ENCODE assay signal across 8 mouse cellular contexts in genomic region chr1:190979100-190979563, GRCm38 (mm10). TPM values are rescaled to one million over a fixed set of nuclear protein-coding genes. Genes with fewer than 3 reads are reported as not detected.
A peak's percentile ranks its signal among the peaks of the same experiment; 100 is the strongest.
DNase-seq lines count a peak whose midpoint lies in the region; ATAC-seq and TF ChIP-seq lines count a peak whose summit lies in the region.

Gene Vash2, minus strand, starts transcription at chr1:190979296.

- H3K9me3 ChIP-seq in heart, embryonic 12.5 days (replicated peaks), result no peaks in the 10 kb centered on the region
- no peaks in the 10 kb centered on the region for H3K9me3 ChIP-seq in kidney, embryonic 16.5 days (ENCODE audit: low read length)
- no peaks in the 10 kb centered on the region for H3K9me3 ChIP-seq in limb, embryonic 15.5 days
- H3K9me3 ChIP-seq in midbrain, embryonic 16.5 days (replicated peaks; ENCODE audit: control insufficient read depth, low read length, poor library complexity, severe bottlenecking), result no peaks in the 10 kb centered on the region
- H3K9me3 ChIP-seq in stomach, embryonic 15.5 days, result no peaks in the 10 kb centered on the region

- H3K27ac ChIP-seq in bone marrow macrophage, adult 2 months (ENCODE audit: insufficient read depth, low read depth, low read length), result no peak within 1 kb of the TSS
- H3K27ac ChIP-seq in heart, embryonic 12.5 days (ENCODE audit: poor library complexity, severe bottlenecking), result peak within 1 kb of the TSS; percentile 96
- H3K27ac ChIP-seq in kidney, embryonic 16.5 days (ENCODE audit: low read length), result peak within 1 kb of the TSS; percentile 89
- H3K27ac ChIP-seq in limb, embryonic 15.5 days, result peak within 1 kb of the TSS; percentile 93
- peak within 1 kb of the TSS; percentile 95 for H3K27ac ChIP-seq in midbrain, embryonic 16.5 days (ENCODE audit: low read length)
- peak within 1 kb of the TSS; percentile 93 for H3K27ac ChIP-seq in stomach, embryonic 15.5 days

- peak within 1 kb of the TSS; percentile 92 for H3K4me2 ChIP-seq in heart, embryonic 12.5 days
- peak within 1 kb of the TSS; percentile 99 for H3K4me2 ChIP-seq in kidney, embryonic 16.5 days (replicated peaks; ENCODE audit: low read depth, low read length)
- peak within 1 kb of the TSS; percentile 94 for H3K4me2 ChIP-seq in limb, embryonic 15.5 days
- peak within 1 kb of the TSS; percentile 89 for H3K4me2 ChIP-seq in midbrain, embryonic 16.5 days (ENCODE audit: low read length)
- peak within 1 kb of the TSS; percentile 86 for H3K4me2 ChIP-seq in stomach, embryonic 15.5 days

- under 1% methylated on average over 38 of the region's 38 CpGs for WGBS in heart, embryonic 12.5 days
- WGBS in kidney, embryonic 16.5 days, result under 1% methylated on average over 38 of the region's 38 CpGs
- WGBS in limb, embryonic 15.5 days, result under 1% methylated on average over 35 of the region's 38 CpGs
- WGBS in midbrain, embryonic 16.5 days, result under 1% methylated on average over 38 of the region's 38 CpGs
- under 1% methylated on average over 36 of the region's 38 CpGs for WGBS in stomach, embryonic 15.5 days

- ATAC-seq in heart, embryonic 12.5 days (ENCODE audit: insufficient number of reproducible peaks, low FRiP score), result peak; percentile 93
- ATAC-seq in kidney, embryonic 16.5 days (ENCODE audit: low FRiP score, low TSS enrichment), result peak; percentile 98
- ATAC-seq in limb, embryonic 15.5 days (ENCODE audit: insufficient number of reproducible peaks, low FRiP score, low TSS enrichment, low read depth), result peak; percentile 98
- ATAC-seq in midbrain, embryonic 16.5 days, result peak; percentile 98
- ATAC-seq in stomach, embryonic 15.5 days (ENCODE audit: insufficient read depth, low FRiP score, low read depth), result peak; percentile 95

- peaks cover 9% of the 10 kb centered on the region for H3K79me3 ChIP-seq in C2C12 (ENCODE audit: low read depth)

- H3K36me3 ChIP-seq in C2C12 (ENCODE audit: control insufficient read depth, insufficient read depth), result peaks cover 5% of the 10 kb centered on the region
- peaks cover 22% of the 10 kb centered on the region for H3K36me3 ChIP-seq in heart, embryonic 12.5 days
- peaks cover 4% of the 10 kb centered on the region; the same call in 1 of the 2 replicates for H3K36me3 ChIP-seq in kidney, embryonic 16.5 days (ENCODE audit: insufficient read depth, low read length)
- H3K36me3 ChIP-seq in limb, embryonic 15.5 days, result peaks cover 13% of the 10 kb centered on the region
- no peaks in the 10 kb centered on the region for H3K36me3 ChIP-seq in midbrain, embryonic 16.5 days (ENCODE audit: control insufficient read depth, insufficient read depth, low read length)
- H3K36me3 ChIP-seq in stomach, embryonic 15.5 days, result no peaks in the 10 kb centered on the region

- peak within 1 kb of the TSS; percentile 63 for H3K4me3 ChIP-seq in C2C12 (ENCODE audit: insufficient read depth, poor library complexity, severe bottlenecking)
- H3K4me3 ChIP-seq in bone marrow macrophage, adult 2 months (ENCODE audit: insufficient read depth, low read length), result peak within 1 kb of the TSS; percentile 64
- H3K4me3 ChIP-seq in heart, embryonic 12.5 days, result peak within 1 kb of the TSS; percentile 74
- peak within 1 kb of the TSS; percentile 71 for H3K4me3 ChIP-seq in kidney, embryonic 16.5 days (ENCODE audit: low read length)
- H3K4me3 ChIP-seq in limb, embryonic 15.5 days, result peak within 1 kb of the TSS; percentile 61
- peak within 1 kb of the TSS; percentile 52 for H3K4me3 ChIP-seq in midbrain, embryonic 16.5 days (ENCODE audit: low read depth, low read length)
- peak within 1 kb of the TSS; percentile 66 for H3K4me3 ChIP-seq in stomach, embryonic 15.5 days (replicated peaks)

- peak within 1 kb of the TSS; percentile 95 for H3ac ChIP-seq in C2C12 (ENCODE audit: control insufficient read depth, insufficient read length, low read depth)

- H3K27me3 ChIP-seq in C2C12 (ENCODE audit: control insufficient read depth, insufficient read depth, insufficient read length), result no peaks in the 10 kb centered on the region
- no peaks in the 10 kb centered on the region for H3K27me3 ChIP-seq in heart, embryonic 12.5 days (replicated peaks)
- H3K27me3 ChIP-seq in kidney, embryonic 16.5 days (ENCODE audit: insufficient read depth, low read length), result no peaks in the 10 kb centered on the region
- H3K27me3 ChIP-seq in limb, embryonic 15.5 days, result no peaks in the 10 kb centered on the region
- H3K27me3 ChIP-seq in midbrain, embryonic 16.5 days (ENCODE audit: control insufficient read depth, insufficient read depth, low read depth, low read length), result no peaks in the 10 kb centered on the region
- no peaks in the 10 kb centered on the region for H3K27me3 ChIP-seq in stomach, embryonic 15.5 days (replicated peaks)

- H3K79me2 ChIP-seq in C2C12 (ENCODE audit: control insufficient read depth, insufficient read depth), result peaks cover 45% of the 10 kb centered on the region

- no peak for TF ChIP-seq CTCF in C2C12 (IDR thresholded peaks at IDR 0.05; ENCODE audit: control insufficient read depth, insufficient read depth, insufficient read length)
- no peak for TF ChIP-seq CTCF in bone marrow macrophage, adult 2 months (IDR thresholded peaks at IDR 0.05; ENCODE audit: low read depth, low read length)

- H3K4me1 ChIP-seq in bone marrow macrophage, adult 2 months (ENCODE audit: control insufficient read depth, insufficient read depth, low read length), result peaks cover 7% of the 10 kb centered on the region
- peaks cover 49% of the 10 kb centered on the region for H3K4me1 ChIP-seq in heart, embryonic 12.5 days (replicated peaks)
- H3K4me1 ChIP-seq in kidney, embryonic 16.5 days (ENCODE audit: insufficient read depth, low read length), result peaks cover 25% of the 10 kb centered on the region
- peaks cover 20% of the 10 kb centered on the region for H3K4me1 ChIP-seq in limb, embryonic 15.5 days
- peaks cover 27% of the 10 kb centered on the region for H3K4me1 ChIP-seq in midbrain, embryonic 16.5 days (ENCODE audit: control insufficient read depth, insufficient read depth, low read length)
- H3K4me1 ChIP-seq in stomach, embryonic 15.5 days, result peaks cover 7% of the 10 kb centered on the region; the same call in 1 of the 2 replicates

- TF ChIP-seq POLR2A in bone marrow macrophage, adult 2 months (IDR thresholded peaks at IDR 0.05; ENCODE audit: borderline replicate concordance, low read depth, low read length), result peak; percentile 78; the same call in 1 of the 2 replicates

- DNase-seq in fibroblast of lung, adult 2 months (ENCODE audit: low read depth), result peak; percentile 63

- peak within 1 kb of the TSS; percentile 95 for H3K9ac ChIP-seq in heart, embryonic 12.5 days
- H3K9ac ChIP-seq in kidney, embryonic 16.5 days (replicated peaks; ENCODE audit: low read length), result peak within 1 kb of the TSS; percentile 82
- H3K9ac ChIP-seq in limb, embryonic 15.5 days, result peak within 1 kb of the TSS; percentile 70
- H3K9ac ChIP-seq in midbrain, embryonic 16.5 days (ENCODE audit: low read depth, low read length), result peak within 1 kb of the TSS; percentile 98
- H3K9ac ChIP-seq in stomach, embryonic 15.5 days, result peak within 1 kb of the TSS; percentile 40

TF ChIP-seq in C2C12, 6 proteins besides CTCF, POLR2A, EP300 and RAD21:
- peak; percentile 50 for TF ChIP-seq MAX (IDR thresholded peaks at IDR 0.05)
- TF ChIP-seq FOSL1 (IDR thresholded peaks at IDR 0.05; ENCODE audit: insufficient read depth, low read length, poor library complexity, severe bottlenecking), result peak; percentile 20
- TF ChIP-seq CEBPB (IDR thresholded peaks at IDR 0.05; ENCODE audit: low read depth), result no peak

RNA-seq across cellular contexts. Expression of gene Vash2, which starts in this region (rescaled TPM):
- polyA plus RNA-seq in C2C12 (2012; fragmentation: generic; extraction: Trizol), result 15.6 TPM
- polyA plus RNA-seq in bone marrow macrophage, adult 2 months (2012; ENCODE audit: insufficient read depth, insufficient read length, missing spikeins), result 0.28 and 0.33 TPM in 2 replicates
- 68.6 and 74.0 TPM in 2 replicates for polyA plus RNA-seq in heart, embryonic 12.5 days (2016; fragmentation: Nextera tagmentation; extraction: Ambion mirVana)
- 27.0 and 29.3 TPM in 2 replicates for polyA plus RNA-seq in kidney, embryonic 16.5 days (2015; fragmentation: Nextera tagmentation; extraction: Ambion mirVana)
- polyA plus RNA-seq in limb, embryonic 15.5 days (2015; fragmentation: Nextera tagmentation; extraction: Ambion mirVana), result 45.1 and 51.9 TPM in 2 replicates
- 83.8 and 86.5 TPM in 2 replicates for polyA plus RNA-seq in midbrain, embryonic 16.5 days (2015; fragmentation: Nextera tagmentation; extraction: Ambion mirVana)
- polyA plus RNA-seq in stomach, embryonic 15.5 days (2015; fragmentation: Nextera tagmentation; extraction: Ambion mirVana), result 18.5 and 20.1 TPM in 2 replicates

Comparison
In these comparisons a context has a peak if more than half of its experiments do, and no peak if none do; other contexts are left out.
1. RNA of gene Vash2 (polyA plus RNA-seq): 83.8 to 86.5 TPM in midbrain, embryonic 16.5 days, 68.6 to 74.0 TPM in heart, embryonic 12.5 days, 45.1 to 51.9 TPM in limb, embryonic 15.5 days, 27.0 to 29.3 TPM in kidney, embryonic 16.5 days, 18.5 to 20.1 TPM in stomach, embryonic 15.5 days and 15.6 TPM in C2C12 (single experiment); 0.28 to 0.33 TPM in bone marrow macrophage, adult 2 months; every median in the first group is over 10 times any median in the second.
2. H3K9ac ChIP-seq: peak in every context shown above with its lines; median percentile 98 in midbrain, embryonic 16.5 days; 95 in heart, embryonic 12.5 days; 82 in kidney, embryonic 16.5 days; 70 in limb, embryonic 15.5 days; 40 in stomach, embryonic 15.5 days.
3. Peak in every context shown above with its lines, with median percentiles within 50 percentile points of each other: H3K4me3 ChIP-seq, ATAC-seq and H3K4me2 ChIP-seq.